Comparison of ENCODE assay signal across 25 mouse cellular contexts in the genomic region with DNA sequence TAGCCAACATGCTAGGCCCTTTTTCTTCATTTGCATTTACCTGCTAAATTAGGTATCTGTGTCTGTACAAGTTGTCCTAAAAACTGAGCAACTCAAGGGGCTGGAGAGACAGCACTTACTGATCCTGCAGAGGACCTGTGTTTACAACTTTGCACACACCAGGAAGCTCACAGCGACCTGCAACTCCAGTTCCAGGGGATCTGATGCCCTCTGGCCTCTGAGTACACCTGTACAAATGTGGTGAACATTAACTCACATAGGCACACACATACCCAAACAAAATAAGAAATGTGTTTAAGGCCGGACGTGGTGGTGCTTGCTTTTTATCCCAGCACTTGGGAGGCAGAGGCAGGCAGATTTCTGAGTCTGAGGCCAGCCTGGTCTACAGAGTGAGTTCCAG. TPM values are rescaled to one million over a fixed set of nuclear protein-coding genes. Genes with fewer than 3 reads are reported as not detected.
A peak's percentile ranks its signal among the peaks of the same experiment; 100 is the strongest.
DNase-seq lines count a peak whose midpoint lies in the region; ATAC-seq and TF ChIP-seq lines count a peak whose summit lies in the region.
"Had no signal": no experiment of that assay in that cellular context is flagged by ENCODE, and none has a peak within 500 bp of the region (broad histone marks: within the 10 kb centered on the region; RNA-seq: fewer than 3 reads in every experiment).

No protein-coding gene starts in this region.

- H3K27me3 ChIP-seq in kidney, embryonic 14.5 days (ENCODE audit: control insufficient read depth, insufficient read depth, low read length), result no peaks in the 10 kb centered on the region
- no peaks in the 10 kb centered on the region for H3K27me3 ChIP-seq in liver, adult 2 months (ENCODE audit: control insufficient read depth, insufficient read depth, low read length)
- H3K27me3 ChIP-seq in liver, embryonic 12.5 days (replicated peaks), result peaks cover 10% of the 10 kb centered on the region; the same call in 1 of the 2 replicates
- H3K27me3 ChIP-seq: embryonic facial prominence, embryonic 13.5 days; embryonic facial prominence, embryonic 15.5 days; forebrain, embryonic 12.5 days had no signal

- no peak overlapping the region for H3K4me3 ChIP-seq in kidney, embryonic 14.5 days (ENCODE audit: low read length)
- no peak overlapping the region; the same call in 1 of the 2 replicates for H3K4me3 ChIP-seq in liver, adult 2 months (ENCODE audit: insufficient read depth, low read depth, low read length)
- no peak overlapping the region for H3K4me3 ChIP-seq in liver, embryonic 12.5 days
- H3K4me3 ChIP-seq: embryonic facial prominence, embryonic 13.5 days; embryonic facial prominence, embryonic 15.5 days; erythroblast, embryonic 14.5 days; forebrain, embryonic 10.5 days; forebrain, embryonic 12.5 days had no signal

- H3K9me3 ChIP-seq in kidney, embryonic 14.5 days (ENCODE audit: control insufficient read depth, low read length), result no peaks in the 10 kb centered on the region
- H3K9me3 ChIP-seq in liver, embryonic 12.5 days (replicated peaks), result no peaks in the 10 kb centered on the region
- H3K9me3 ChIP-seq: embryonic facial prominence, embryonic 13.5 days; embryonic facial prominence, embryonic 15.5 days; forebrain, embryonic 10.5 days; forebrain, embryonic 12.5 days had no signal

- no peak overlapping the region for H3K4me2 ChIP-seq in kidney, embryonic 14.5 days (replicated peaks; ENCODE audit: low read depth, low read length)
- no peak overlapping the region for H3K4me2 ChIP-seq in liver, embryonic 12.5 days
- H3K4me2 ChIP-seq: embryonic facial prominence, embryonic 13.5 days; embryonic facial prominence, embryonic 15.5 days; forebrain, embryonic 12.5 days had no signal

- no peaks in the 10 kb centered on the region; the same call in 1 of the 2 replicates for H3K4me1 ChIP-seq in kidney, embryonic 14.5 days (ENCODE audit: control insufficient read depth, insufficient read depth, low read length)
- H3K4me1 ChIP-seq in liver, adult 2 months (ENCODE audit: control insufficient read depth, insufficient read depth, low read length), result peaks cover 13% of the 10 kb centered on the region
- H3K4me1 ChIP-seq in liver, embryonic 12.5 days, result peaks cover 6% of the 10 kb centered on the region; the same call in 1 of the 2 replicates
- H3K4me1 ChIP-seq: embryonic facial prominence, embryonic 15.5 days had no signal

- no peak for TF ChIP-seq POLR2A in liver, adult 2 months (IDR thresholded peaks at IDR 0.05; ENCODE audit: extremely low read depth, insufficient read depth, low read length)

- TF ChIP-seq CTCF in liver, adult 2 months (IDR thresholded peaks at IDR 0.05; ENCODE audit: low read depth, low read length), result no peak

- WGBS in kidney, embryonic 14.5 days, result 68% methylated on average over 3 of the region's 3 CpGs
- 28% methylated on average over 3 of the region's 3 CpGs for WGBS in liver, adult 2 months
- WGBS in liver, embryonic 12.5 days (ENCODE audit: insufficient replicate concordance), result 49% methylated on average over 3 of the region's 3 CpGs

- no peaks in the 10 kb centered on the region for H3K36me3 ChIP-seq in kidney, embryonic 14.5 days (ENCODE audit: control insufficient read depth, insufficient read depth, low read length)
- no peaks in the 10 kb centered on the region for H3K36me3 ChIP-seq in liver, adult 2 months (ENCODE audit: control insufficient read depth, insufficient read depth, low read length)
- H3K36me3 ChIP-seq in liver, embryonic 12.5 days, result no peaks in the 10 kb centered on the region
- H3K36me3 ChIP-seq: embryonic facial prominence, embryonic 13.5 days; embryonic facial prominence, embryonic 15.5 days; forebrain, embryonic 10.5 days; forebrain, embryonic 12.5 days had no signal

- peak; percentile 42 for DNase-seq in kidney, adult 11 months
- peak; percentile 60 for DNase-seq in kidney, adult 9 months
- no peak for DNase-seq in kidney, postnatal 4 days
- peak; percentile 93 for DNase-seq in liver, adult 2 months (ENCODE audit: extremely low read depth, low read depth, low spot score)
- DNase-seq in yolk sac, embryonic 10.5 days (ENCODE audit: low spot score), result peak; percentile 67
- no peak for DNase-seq in thymus, postnatal 0 days (ENCODE audit: low spot score)
- DNase-seq: adrenal gland, adult 2 months; adrenal gland, postnatal 10 days; adrenal gland, postnatal 25 days; cerebellum, adult 11 months; cerebellum, adult 18-20 months; cerebellum, adult 8-10 months; cerebellum, adult 9-11 months; cerebellum, postnatal 14 days; cerebellum, postnatal 36 days; embryo, embryonic 11 days had no signal

- peaks cover 4% of the 10 kb centered on the region; the same call in 1 of the 2 replicates for H3K79me2 ChIP-seq in liver, adult 2 months (ENCODE audit: control insufficient read depth, insufficient read depth, low read length)

- no peak overlapping the region for H3K9ac ChIP-seq in kidney, embryonic 14.5 days (ENCODE audit: low read depth, low read length)
- no peak overlapping the region for H3K9ac ChIP-seq in liver, adult 2 months (ENCODE audit: low read depth, low read length)
- H3K9ac ChIP-seq in liver, embryonic 12.5 days, result no peak overlapping the region
- H3K9ac ChIP-seq: embryonic facial prominence, embryonic 13.5 days; embryonic facial prominence, embryonic 15.5 days; forebrain, embryonic 12.5 days had no signal

- ATAC-seq in kidney, embryonic 14.5 days (ENCODE audit: low FRiP score, low TSS enrichment), result no peak
- ATAC-seq in liver, embryonic 12.5 days, result no peak
- ATAC-seq: forebrain, embryonic 14.5 days had no signal

- no peak overlapping the region for H3K27ac ChIP-seq in kidney, embryonic 14.5 days (ENCODE audit: low read depth, low read length)
- H3K27ac ChIP-seq in liver, adult 2 months (replicated peaks; ENCODE audit: insufficient read depth, low read depth, low read length), result peak overlapping the region; percentile 49
- H3K27ac ChIP-seq in liver, embryonic 12.5 days, result no peak overlapping the region
- H3K27ac ChIP-seq: embryonic facial prominence, embryonic 13.5 days; embryonic facial prominence, embryonic 15.5 days; forebrain, embryonic 10.5 days; forebrain, embryonic 12.5 days had no signal

RNA-seq across cellular contexts. Expression of a gene that starts 4.6 kb away (rescaled TPM):
- polyA plus RNA-seq in kidney, embryonic 14.5 days (2014; fragmentation: Nextera tagmentation; extraction: Ambion mirVana), result 214 and 228 TPM in 2 replicates
- 80.9 and 103 TPM in 2 replicates for total RNA-seq in liver, adult 2 months (2014; rRNA removed)
- polyA plus RNA-seq in liver, adult 2 months (2012; rRNA removed), result 52.0 and 64.6 TPM in 2 replicates
- polyA plus RNA-seq in liver, embryonic 12.5 days (2016; fragmentation: Nextera tagmentation; extraction: Ambion mirVana), result 123 and 124 TPM in 2 replicates
- polyA plus RNA-seq in thymus, postnatal 0 days (2015; fragmentation: Nextera tagmentation; extraction: Ambion mirVana), result 193 and 208 TPM in 2 replicates

RNA-seq across cellular contexts. Expression of a gene that starts 41.3 kb away (rescaled TPM):
- 9.1 and 16.1 TPM in 2 replicates for polyA plus RNA-seq in kidney, embryonic 14.5 days (2014; fragmentation: Nextera tagmentation; extraction: Ambion mirVana)
- 6.7 and 9.9 TPM in 2 replicates for total RNA-seq in liver, adult 2 months (2014; rRNA removed)
- 6.8 and 11.3 TPM in 2 replicates for polyA plus RNA-seq in liver, adult 2 months (2012; rRNA removed)
- 11.9 and 12.0 TPM in 2 replicates for polyA plus RNA-seq in liver, embryonic 12.5 days (2016; fragmentation: Nextera tagmentation; extraction: Ambion mirVana)
- polyA plus RNA-seq in thymus, postnatal 0 days (2015; fragmentation: Nextera tagmentation; extraction: Ambion mirVana), result 11.9 and 13.1 TPM in 2 replicates

RNA-seq across cellular contexts. Expression of a gene that starts 47.3 kb away (rescaled TPM):
- polyA plus RNA-seq in kidney, embryonic 14.5 days (2014; fragmentation: Nextera tagmentation; extraction: Ambion mirVana), result 9.4 and 14.3 TPM in 2 replicates
- 0.65 and 0.67 TPM in 2 replicates for total RNA-seq in liver, adult 2 months (2014; rRNA removed)
- polyA plus RNA-seq in liver, adult 2 months (2012; rRNA removed), result 1.7 TPM in 1 of 2 replicates, not detected in the other
- 1.6 and 2.4 TPM in 2 replicates for polyA plus RNA-seq in liver, embryonic 12.5 days (2016; fragmentation: Nextera tagmentation; extraction: Ambion mirVana)
- polyA plus RNA-seq in thymus, postnatal 0 days (2015; fragmentation: Nextera tagmentation; extraction: Ambion mirVana), result 28.0 and 32.1 TPM in 2 replicates
- total RNA-seq: common myeloid progenitor, adult 5-6 weeks had no signal
- polyA plus RNA-seq: erythroblast, embryonic 14.5 days had no signal

RNA-seq across cellular contexts. Expression of a gene that starts 51.1 kb away (rescaled TPM):
- 32.7 and 38.1 TPM in 2 replicates for polyA plus RNA-seq in kidney, embryonic 14.5 days (2014; fragmentation: Nextera tagmentation; extraction: Ambion mirVana)
- 10.2 and 11.7 TPM in 2 replicates for total RNA-seq in liver, adult 2 months (2014; rRNA removed)
- 13.0 and 13.3 TPM in 2 replicates for polyA plus RNA-seq in liver, adult 2 months (2012; rRNA removed)
- 29.1 and 30.3 TPM in 2 replicates for polyA plus RNA-seq in liver, embryonic 12.5 days (2016; fragmentation: Nextera tagmentation; extraction: Ambion mirVana)
- polyA plus RNA-seq in thymus, postnatal 0 days (2015; fragmentation: Nextera tagmentation; extraction: Ambion mirVana), result 38.2 and 44.6 TPM in 2 replicates

Comparison
In these comparisons a context has a peak if more than half of its experiments do, and no peak if none do; other contexts are left out.
1. DNase-seq: peak in kidney, adult 11 months (single experiment), kidney, adult 9 months (single experiment), liver, adult 2 months (single experiment) and yolk sac, embryonic 10.5 days (single experiment); none in kidney, postnatal 4 days (0 of 2) and thymus, postnatal 0 days (single experiment).